Mouse (Mus musculus): Measurements from ENCODE around the gene Pgap2.

- TF ChIP-seq CTCF (IDR thresholded peaks at IDR 0.05; ENCODE audit: control insufficient read depth, insufficient read depth, insufficient replicate concordance, low read depth, low read length) (no peak), POLR2A (IDR thresholded peaks at IDR 0.05; ENCODE audit: control insufficient read depth, low read depth, low read length) (no peak)
These were observed 9.4 kb upstream of the Pgap2 start for GRCm38 (mm10) chr7:102200576-102200975.
